Mouse (Mus musculus) c-Kit-negative CD71-positive TER-119-positive erythroid progenitor cells, embryonic 14.5 days (primary cell): ENCODE measurements around the gene Myocos.
"Not testable (repeated sequence)": the region's sequence is repeated elsewhere in the genome, so short reads cannot be mapped to it uniquely, and the experiment has no call there.

Source experiments
- DNase-seq: peaks from one replicate; pipeline ENCODE4 v3.0.0-alpha.2; 2013; ENCODE audit warnings: low read depth, low spot score

Gene Myocos

DNA sequence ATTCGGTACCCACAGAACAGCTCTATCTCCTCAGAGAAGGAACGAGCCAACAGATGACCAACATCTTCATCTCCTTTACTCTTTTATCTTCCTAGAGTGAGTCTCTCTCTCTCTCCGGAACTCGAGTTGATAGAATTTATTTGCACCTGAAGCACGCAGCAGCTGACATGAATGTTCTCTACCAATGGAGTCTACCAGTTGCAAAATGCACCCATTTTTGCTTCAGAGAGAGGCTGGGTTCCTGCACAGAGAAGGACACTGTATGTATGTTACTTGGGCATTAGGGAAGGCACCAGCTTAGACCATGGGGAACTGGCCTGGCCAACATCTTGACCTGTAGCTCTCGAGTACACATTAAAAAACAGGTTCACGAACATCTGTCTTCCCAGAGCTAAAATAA, at the start of gene Myocos:
Gene Myocos (minus strand): TSS at position 101 of the 400 bp plus-strand sequence.
- no peak for DNase-seq

DNA sequence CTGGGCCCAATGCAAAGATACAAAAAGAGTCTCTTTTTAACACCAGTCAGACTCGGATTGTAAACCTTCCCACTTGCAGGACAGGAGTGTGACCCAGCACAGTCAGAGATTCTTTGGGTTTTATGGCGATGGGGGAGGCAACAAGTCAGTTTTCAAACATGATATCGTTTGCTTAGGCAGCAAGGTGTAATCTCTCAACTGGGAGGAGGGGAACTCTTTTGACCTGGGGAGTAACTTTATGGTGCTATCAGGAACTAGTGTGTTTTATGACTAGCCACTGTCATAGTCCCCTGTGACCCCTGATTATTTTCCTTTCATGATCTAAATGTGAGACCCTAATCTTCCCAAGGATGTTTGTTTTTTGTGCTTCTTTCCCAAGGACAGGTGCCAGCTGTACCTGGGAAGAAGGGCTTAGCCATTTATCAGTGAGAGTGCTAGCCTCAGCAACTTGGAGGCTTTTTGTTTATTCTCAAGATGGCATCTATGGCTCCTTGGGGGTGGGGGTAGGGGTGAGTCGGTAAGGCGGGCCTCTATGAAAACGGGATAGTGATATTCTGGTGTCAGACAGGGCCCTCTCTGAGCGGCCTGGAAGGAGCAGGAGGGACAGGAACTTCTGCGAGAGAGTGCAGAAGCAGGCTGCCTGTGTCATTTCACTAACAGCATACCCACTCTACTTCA, 42.5 kb upstream of the Myocos start:
- DNase-seq = no peak

DNA sequence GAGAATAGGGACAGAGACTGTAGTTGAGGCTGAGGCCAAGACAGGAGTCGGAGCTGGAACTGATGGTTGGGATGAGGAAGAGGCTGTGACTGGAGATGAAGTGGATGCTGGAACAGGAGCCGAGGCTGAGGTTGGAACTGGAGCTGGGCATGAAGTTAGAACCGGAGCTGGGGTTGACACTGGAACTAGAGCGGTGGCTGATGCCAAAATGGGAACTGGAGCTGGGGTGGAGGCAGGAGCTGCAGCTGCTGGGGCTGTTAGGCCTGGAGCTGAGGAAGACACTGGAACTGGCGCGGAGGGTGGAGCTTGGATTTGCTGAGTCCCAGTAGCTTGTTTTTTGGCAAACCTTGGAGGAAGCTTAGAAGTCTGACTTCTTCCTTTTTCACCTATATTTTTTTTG, 39.8 kb upstream of the Myocos start:
- no peak for DNase-seq

DNA sequence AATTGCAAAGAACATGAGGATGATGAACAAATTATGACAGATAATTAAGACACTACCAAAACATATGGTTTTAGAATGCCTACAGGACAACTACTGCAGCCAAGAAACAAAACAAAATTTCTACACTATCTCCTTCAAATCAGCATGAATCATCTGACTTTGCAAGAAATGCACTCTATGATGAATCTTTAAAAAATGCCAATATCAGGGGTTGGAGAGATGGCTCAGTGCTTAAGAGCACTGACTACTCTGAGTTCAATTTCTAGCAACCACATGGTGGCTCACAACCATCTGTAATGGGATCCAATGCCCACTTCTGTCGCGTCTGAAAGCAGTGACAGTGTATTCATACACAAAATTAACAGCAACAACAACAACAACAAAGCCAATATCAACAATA, 35.7 kb upstream of the Myocos start:
- no peak for DNase-seq

DNA sequence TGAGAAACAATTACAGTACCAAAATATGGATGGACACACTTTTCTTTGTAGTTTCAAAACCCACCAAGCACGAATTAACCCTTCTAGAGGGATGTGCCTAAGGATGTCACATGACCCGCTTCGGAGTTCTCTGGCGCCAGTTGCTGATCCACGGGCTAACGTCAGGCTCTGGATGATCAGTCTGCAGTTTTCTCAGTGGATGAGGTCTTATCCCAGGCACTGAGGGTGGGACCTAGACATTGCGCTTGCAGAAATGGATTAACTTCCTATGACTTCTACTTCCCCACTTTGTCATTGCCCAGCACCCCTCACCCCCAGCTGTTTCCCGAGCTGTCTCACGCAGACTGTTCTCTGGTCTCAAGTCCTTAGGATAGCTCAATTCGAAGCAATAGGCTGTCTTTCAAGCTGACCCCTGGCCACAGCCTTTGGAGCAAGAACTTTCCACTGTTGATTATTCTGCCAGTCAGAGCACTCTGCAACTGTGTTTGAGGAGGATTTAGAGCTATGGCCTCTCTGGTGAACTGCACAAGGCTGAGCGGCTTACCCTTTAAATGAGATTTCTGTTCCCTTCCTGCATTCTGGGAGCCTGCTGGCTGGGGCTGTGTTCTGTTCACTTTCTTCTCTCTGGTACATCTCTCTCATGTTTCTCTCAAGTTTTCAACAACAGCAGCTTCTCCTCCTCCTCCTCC, 7.6 kb upstream of the Myocos start:
- DNase-seq = no peak

DNA sequence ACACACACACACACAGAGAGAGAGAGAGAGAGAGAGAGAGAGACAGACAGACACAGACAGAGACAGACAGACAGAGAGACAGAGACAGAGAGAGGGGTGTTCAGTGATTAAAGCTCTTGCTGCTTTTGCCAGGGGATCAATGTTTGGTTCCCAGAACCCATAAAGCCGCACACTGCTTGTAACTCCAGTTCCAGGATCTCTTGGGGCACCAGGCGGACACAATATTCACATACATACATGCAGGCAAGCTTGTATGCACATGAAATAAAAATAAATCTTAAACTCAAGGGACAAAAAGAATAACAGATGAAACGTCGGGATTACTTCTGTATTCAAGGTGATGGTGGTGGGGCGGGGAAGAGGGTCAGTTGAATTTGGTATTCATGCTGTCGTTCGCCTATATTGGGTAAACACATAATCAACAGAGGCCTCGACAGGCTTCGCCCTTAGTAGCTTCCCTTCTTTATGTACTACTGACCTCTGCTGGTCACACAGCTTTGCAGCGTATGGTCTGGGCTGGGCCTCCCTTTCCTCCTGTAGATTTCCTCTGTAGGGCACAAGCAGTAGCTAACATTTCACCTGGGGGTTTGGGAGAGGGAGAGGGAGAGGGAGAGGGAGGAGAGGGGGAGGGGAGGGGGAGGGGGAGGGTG, 6.9 kb upstream of the Myocos start:
- peak; percentile 5 for DNase-seq

DNA sequence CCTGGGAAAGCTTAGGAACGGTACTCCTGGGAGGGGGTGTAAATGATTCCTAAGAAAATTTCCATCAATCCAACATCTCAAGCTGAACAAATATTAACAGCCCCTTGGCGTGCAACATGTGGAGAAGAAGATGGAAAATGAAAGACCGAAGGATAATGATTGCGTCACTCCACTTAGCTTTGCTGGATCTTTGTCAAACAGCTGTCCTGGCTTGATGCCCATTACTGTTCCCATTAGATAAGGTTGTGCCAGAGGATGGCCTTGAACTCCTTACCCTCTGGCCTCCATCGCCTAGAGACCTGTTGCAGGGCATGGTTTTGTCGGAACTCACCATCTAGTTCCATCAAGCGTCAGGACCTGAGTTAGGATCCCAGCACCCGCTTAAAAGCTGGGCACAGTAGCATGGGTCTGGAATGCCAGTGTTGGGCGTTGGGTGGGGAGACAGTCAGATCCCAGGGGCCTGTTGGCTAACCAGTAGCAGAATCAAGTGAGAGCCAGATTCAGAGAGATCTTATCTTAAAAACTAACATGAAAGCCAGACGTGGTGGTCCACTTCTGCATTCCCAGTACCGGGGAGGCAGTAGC, 2.3 kb upstream of the Myocos start:
- DNase-seq = no peak

DNA sequence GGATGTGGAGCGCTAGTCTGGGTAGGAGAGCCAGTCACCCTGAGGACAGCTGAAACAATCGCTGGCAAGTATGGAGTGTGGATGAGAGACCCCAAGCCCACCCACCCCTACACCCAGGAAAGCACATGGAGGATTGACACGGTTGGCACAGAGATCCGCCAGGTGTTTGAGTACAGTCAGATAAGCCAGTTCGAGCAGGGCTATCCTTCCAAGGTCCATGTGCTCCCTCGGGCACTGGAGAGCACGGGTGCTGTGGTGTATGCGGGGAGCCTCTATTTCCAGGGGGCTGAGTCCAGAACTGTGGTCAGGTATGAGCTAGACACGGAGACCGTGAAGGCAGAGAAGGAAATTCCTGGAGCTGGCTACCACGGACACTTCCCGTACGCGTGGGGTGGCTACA, 9.6 kb downstream of the Myocos start:
- no peak for DNase-seq

DNA sequence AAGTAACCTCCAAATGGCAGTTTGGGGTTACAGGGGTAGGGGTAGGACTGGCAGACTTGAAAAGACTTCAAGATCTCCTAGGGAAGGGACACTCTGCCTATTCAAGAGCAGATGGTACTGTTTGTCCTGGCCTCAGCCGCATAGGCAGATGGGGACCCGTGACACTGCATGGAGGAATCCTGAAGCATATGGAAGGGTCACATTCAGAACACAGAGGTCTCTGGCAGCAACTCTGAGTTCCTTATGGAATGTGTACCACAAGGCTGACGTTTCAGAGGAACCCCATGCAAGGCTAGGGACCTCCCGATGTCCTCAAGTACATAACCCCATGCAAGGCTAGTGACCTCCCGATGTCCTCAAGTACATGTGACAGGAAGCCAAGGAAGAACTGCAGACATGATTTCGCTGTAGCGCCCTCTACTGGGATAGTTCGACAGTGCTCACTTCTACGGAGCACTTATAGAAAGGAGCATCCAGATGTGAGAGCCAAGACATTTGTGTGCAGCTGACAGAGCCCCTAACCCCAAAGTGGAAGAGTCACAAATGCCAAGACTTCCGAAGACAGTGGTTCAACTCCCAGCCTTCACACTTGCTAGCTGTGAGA, 11.8 kb downstream of the Myocos start:
- DNase-seq = peak; percentile 6

DNA sequence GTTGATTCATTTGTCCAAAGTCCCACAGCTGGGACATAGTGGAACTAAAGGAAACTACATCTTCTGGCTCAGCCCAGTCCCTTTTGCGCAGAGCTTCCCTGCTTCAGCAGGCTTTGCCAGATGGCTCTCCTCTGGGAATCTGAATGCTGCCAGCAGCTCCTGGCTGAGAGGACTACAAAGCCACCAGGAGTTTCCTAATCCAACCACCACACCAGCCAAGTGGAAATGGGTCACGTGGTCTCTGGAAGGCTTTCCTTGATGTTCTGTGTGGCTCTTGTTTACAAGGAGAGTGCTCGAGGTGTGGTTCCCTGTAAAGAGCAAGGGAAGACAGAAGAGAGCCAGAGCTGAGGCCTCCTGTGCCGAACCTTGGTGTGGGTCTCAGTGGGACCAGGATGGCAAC, 14.3 kb downstream of the Myocos start:
- no peak for DNase-seq

GRCm38 (mm10) chr1:162642591-162642990, 15.4 kb downstream of the Myocos start:
- DNase-seq = no peak

- no peak for DNase-seq
These were observed 18.2 kb downstream of the Myocos start for GRCm38 (mm10) chr1:162639861-162640260.

DNA sequence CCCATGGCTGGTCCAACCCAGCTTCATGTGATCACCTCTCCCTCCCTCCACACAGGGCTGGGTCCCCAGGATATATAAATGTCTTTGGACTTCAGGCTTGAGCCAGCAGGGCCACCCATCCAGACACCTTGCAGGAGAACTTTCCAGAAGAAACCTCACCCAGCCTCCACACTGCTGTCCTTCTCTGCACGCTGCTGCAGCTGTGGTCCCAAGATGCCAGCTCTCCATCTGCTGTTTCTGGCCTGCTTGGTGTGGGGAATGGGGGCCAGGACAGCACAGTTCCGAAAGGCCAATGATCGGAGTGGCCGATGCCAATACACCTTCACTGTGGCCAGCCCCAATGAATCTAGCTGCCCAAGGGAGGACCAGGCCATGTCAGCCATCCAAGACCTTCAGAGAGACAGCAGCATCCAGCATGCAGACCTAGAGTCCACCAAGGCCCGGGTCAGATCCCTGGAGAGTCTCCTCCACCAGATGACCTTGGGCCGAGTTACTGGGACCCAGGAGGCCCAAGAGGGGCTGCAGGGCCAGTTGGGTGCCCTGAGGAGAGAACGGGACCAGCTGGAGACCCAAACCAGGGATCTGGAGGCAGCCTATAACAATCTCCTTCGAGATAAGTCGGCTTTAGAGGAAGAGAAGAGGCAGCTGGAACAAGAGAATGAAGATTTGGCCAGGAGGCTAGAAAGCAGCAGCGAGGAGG, 18.8 kb downstream of the Myocos start, which contains the start of gene Myoc:
Gene Myoc (plus strand): TSS at position 105 of the 700 bp plus-strand sequence.
- DNase-seq = no peak

DNA sequence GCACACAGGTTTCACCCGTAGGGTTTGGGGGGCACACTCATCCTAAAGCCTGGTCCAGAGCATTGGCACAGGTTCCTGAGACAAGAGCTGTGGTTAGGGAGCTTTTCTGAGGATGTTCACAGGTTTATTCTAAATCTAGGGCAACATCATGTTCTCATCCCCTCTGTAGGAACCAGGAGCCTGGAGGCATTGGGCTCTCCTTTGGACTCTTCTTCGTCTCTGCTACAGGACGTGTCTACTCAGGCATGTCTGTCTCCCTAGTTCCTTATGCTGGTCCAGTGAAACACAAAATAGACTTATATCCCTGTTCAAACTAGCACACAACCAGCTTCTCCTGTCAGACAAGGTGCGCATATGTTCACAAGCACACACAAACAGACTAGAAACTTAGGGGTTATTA, 19.5 kb downstream of the Myocos start:
- DNase-seq = no peak

GRCm38 (mm10) chr1:162636516-162636915, 21.5 kb downstream of the Myocos start:
- DNase-seq = no peak

- not testable (repeated sequence) for DNase-seq
These were observed 22.6 kb downstream of the Myocos start for GRCm38 (mm10) chr1:162635291-162635931.

- not testable (repeated sequence) for DNase-seq
These were observed 29.7 kb downstream of the Myocos start for GRCm38 (mm10) chr1:162628326-162628725.

GRCm38 (mm10) chr1:162627821-162628220, 30.2 kb downstream of the Myocos start:
- DNase-seq = not testable (repeated sequence)

DNA sequence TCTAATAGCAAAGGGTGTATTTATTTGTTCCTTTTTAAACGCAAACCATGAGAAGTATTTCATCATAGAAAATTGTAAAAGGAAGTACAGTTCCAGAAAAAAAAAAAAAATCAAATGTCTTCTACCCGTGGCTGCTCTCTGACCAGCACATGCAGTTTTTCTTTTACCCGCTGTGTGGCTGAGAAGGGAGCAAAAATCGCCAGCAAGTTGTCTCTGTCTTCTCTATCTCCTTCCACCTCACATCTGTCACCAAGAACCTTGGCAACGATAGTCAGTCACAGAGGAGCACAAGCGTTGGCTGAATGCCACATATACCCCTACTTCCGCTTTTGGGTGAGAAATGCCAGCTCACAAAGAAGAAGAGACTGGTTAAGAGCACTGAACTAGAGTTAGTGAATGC, 32.8 kb downstream of the Myocos start:
- DNase-seq = no peak

DNA sequence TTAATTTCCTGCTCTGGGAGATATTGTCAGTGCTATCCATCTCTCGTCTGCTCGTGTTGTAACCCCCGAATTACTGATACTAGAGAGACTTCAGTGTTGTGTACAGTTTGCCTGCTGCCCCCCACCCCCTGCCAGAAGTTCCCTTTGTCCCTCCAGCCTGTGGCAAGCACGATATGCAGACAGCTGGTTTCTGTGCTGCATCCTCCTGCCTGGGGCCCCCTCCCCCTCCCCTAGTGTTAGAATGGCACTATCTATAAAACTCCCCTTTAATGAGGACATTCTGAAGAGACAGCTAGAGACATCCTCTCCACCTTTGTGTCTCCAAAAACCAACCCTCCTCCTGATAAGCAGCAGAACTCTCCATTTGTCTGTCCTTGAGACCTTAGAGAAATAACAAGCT, 34.1 kb downstream of the Myocos start:
- no peak for DNase-seq

- no peak for DNase-seq
These were observed 37.5 kb downstream of the Myocos start for GRCm38 (mm10) chr1:162620487-162620886.
